Mouse (Mus musculus): ENCODE measurements at regions not wholly inside any gene's neighbourhood (a gene's known extent, or its start where the extent isn't known, plus 50 kb on each side); places are given as distances from the start of the nearest gene placed in this dataset.

GRCm38 (mm10) chr14:105813097-105813496, 83.5 kb downstream of the Spry2 start:
- no peak for TF ChIP-seq POLR2A (IDR thresholded peaks at IDR 0.05; ENCODE audit: insufficient read depth, low read length)
- TF ChIP-seq EP300 (IDR thresholded peaks at IDR 0.05; ENCODE audit: insufficient read depth, low read depth, low read length): no peak
- TF ChIP-seq CTCF (IDR thresholded peaks at IDR 0.05; ENCODE audit: low read depth, low read length): no peak
- H3K9ac ChIP-seq (ENCODE audit: low read depth, poor library complexity, severe bottlenecking): no peak overlapping the region
- no peak overlapping the region for H3K4me3 ChIP-seq (ENCODE audit: low read depth, low read length)
- H3K27ac ChIP-seq (ENCODE audit: insufficient read depth, low read length): no peak overlapping the region
- H3K9me3 ChIP-seq (replicated peaks; ENCODE audit: control insufficient read depth, insufficient read depth, low read length, poor library complexity, severe bottlenecking): no peaks in the 10 kb centered on the region
- no peaks in the 10 kb centered on the region for H3K36me3 ChIP-seq (ENCODE audit: control insufficient read depth, insufficient read depth, low read length, poor library complexity, severe bottlenecking)
- H3K4me1 ChIP-seq (ENCODE audit: control insufficient read depth, insufficient read depth, low read length): no peaks in the 10 kb centered on the region
- no peaks in the 10 kb centered on the region for H3K27me3 ChIP-seq (ENCODE audit: control insufficient read depth, insufficient read depth, low read length, poor library complexity, severe bottlenecking)

GRCm38 (mm10) chr14:105805762-105806161, 90.9 kb downstream of the Spry2 start:
- no peaks in the 10 kb centered on the region for H3K9me3 ChIP-seq (replicated peaks; ENCODE audit: control insufficient read depth, insufficient read depth, low read length, poor library complexity, severe bottlenecking)
- H3K27ac ChIP-seq (ENCODE audit: insufficient read depth, low read length): no peak overlapping the region
- no peak overlapping the region for H3K4me3 ChIP-seq (ENCODE audit: low read depth, low read length)
- TF ChIP-seq CTCF (IDR thresholded peaks at IDR 0.05; ENCODE audit: low read depth, low read length): no peak
- TF ChIP-seq POLR2A (IDR thresholded peaks at IDR 0.05; ENCODE audit: insufficient read depth, low read length): no peak
- TF ChIP-seq EP300 (IDR thresholded peaks at IDR 0.05; ENCODE audit: insufficient read depth, low read depth, low read length): no peak
- no peaks in the 10 kb centered on the region for H3K36me3 ChIP-seq (ENCODE audit: control insufficient read depth, insufficient read depth, low read length, poor library complexity, severe bottlenecking)
- no peak overlapping the region for H3K9ac ChIP-seq (ENCODE audit: low read depth, poor library complexity, severe bottlenecking)
- H3K27me3 ChIP-seq (ENCODE audit: control insufficient read depth, insufficient read depth, low read length, poor library complexity, severe bottlenecking): no peaks in the 10 kb centered on the region
- no peaks in the 10 kb centered on the region for H3K4me1 ChIP-seq (ENCODE audit: control insufficient read depth, insufficient read depth, low read length)

GRCm38 (mm10) chr14:105805362-105805761, 91.3 kb downstream of the Spry2 start:
- H3K4me3 ChIP-seq (ENCODE audit: low read depth, low read length): no peak overlapping the region
- no peak for TF ChIP-seq CTCF (IDR thresholded peaks at IDR 0.05; ENCODE audit: low read depth, low read length)
- TF ChIP-seq POLR2A (IDR thresholded peaks at IDR 0.05; ENCODE audit: insufficient read depth, low read length): no peak
- TF ChIP-seq EP300 (IDR thresholded peaks at IDR 0.05; ENCODE audit: insufficient read depth, low read depth, low read length): no peak
- no peak overlapping the region for H3K27ac ChIP-seq (ENCODE audit: insufficient read depth, low read length)
- no peaks in the 10 kb centered on the region for H3K4me1 ChIP-seq (ENCODE audit: control insufficient read depth, insufficient read depth, low read length)
- no peaks in the 10 kb centered on the region for H3K27me3 ChIP-seq (ENCODE audit: control insufficient read depth, insufficient read depth, low read length, poor library complexity, severe bottlenecking)
- H3K9ac ChIP-seq (ENCODE audit: low read depth, poor library complexity, severe bottlenecking): no peak overlapping the region
- no peaks in the 10 kb centered on the region for H3K36me3 ChIP-seq (ENCODE audit: control insufficient read depth, insufficient read depth, low read length, poor library complexity, severe bottlenecking)
- no peaks in the 10 kb centered on the region for H3K9me3 ChIP-seq (replicated peaks; ENCODE audit: control insufficient read depth, insufficient read depth, low read length, poor library complexity, severe bottlenecking)

- Histone ChIP-seq H3K4me3 (ENCODE audit: low read depth, low read length) (no peak overlapping the region), H3K27me3 (ENCODE audit: control insufficient read depth, insufficient read depth, low read length, poor library complexity, severe bottlenecking) (no peaks in the 10 kb centered on the region), H3K9ac (ENCODE audit: low read depth, poor library complexity, severe bottlenecking) (no peak overlapping the region), H3K27ac (ENCODE audit: insufficient read depth, low read length) (no peak overlapping the region), H3K9me3 (replicated peaks; ENCODE audit: control insufficient read depth, insufficient read depth, low read length, poor library complexity, severe bottlenecking) (no peaks in the 10 kb centered on the region), H3K4me1 (ENCODE audit: control insufficient read depth, insufficient read depth, low read length) (no peaks in the 10 kb centered on the region), H3K36me3 (ENCODE audit: control insufficient read depth, insufficient read depth, low read length, poor library complexity, severe bottlenecking) (no peaks in the 10 kb centered on the region)
- TF ChIP-seq EP300 (IDR thresholded peaks at IDR 0.05; ENCODE audit: insufficient read depth, low read depth, low read length): no peak
- TF ChIP-seq POLR2A (IDR thresholded peaks at IDR 0.05; ENCODE audit: insufficient read depth, low read length): no peak
- TF ChIP-seq CTCF (IDR thresholded peaks at IDR 0.05; ENCODE audit: low read depth, low read length): no peak
These were observed 91.9 kb downstream of the Spry2 start for GRCm38 (mm10) chr14:105804761-105805160.

- H3K4me3 ChIP-seq (ENCODE audit: low read depth, low read length): no peak overlapping the region
- no peaks in the 10 kb centered on the region for H3K4me1 ChIP-seq (ENCODE audit: control insufficient read depth, insufficient read depth, low read length)
- H3K9ac ChIP-seq (ENCODE audit: low read depth, poor library complexity, severe bottlenecking): no peak overlapping the region; the same call in 1 of the 2 replicates
- no peak overlapping the region for H3K27ac ChIP-seq (ENCODE audit: insufficient read depth, low read length)
- TF ChIP-seq CTCF (IDR thresholded peaks at IDR 0.05; ENCODE audit: low read depth, low read length) (no peak), POLR2A (IDR thresholded peaks at IDR 0.05; ENCODE audit: insufficient read depth, low read length) (no peak), EP300 (IDR thresholded peaks at IDR 0.05; ENCODE audit: insufficient read depth, low read depth, low read length) (no peak)
- H3K27me3 ChIP-seq (ENCODE audit: control insufficient read depth, insufficient read depth, low read length, poor library complexity, severe bottlenecking): no peaks in the 10 kb centered on the region
- no peaks in the 10 kb centered on the region for H3K36me3 ChIP-seq (ENCODE audit: control insufficient read depth, insufficient read depth, low read length, poor library complexity, severe bottlenecking)
- H3K9me3 ChIP-seq (replicated peaks; ENCODE audit: control insufficient read depth, insufficient read depth, low read length, poor library complexity, severe bottlenecking): no peaks in the 10 kb centered on the region
These were observed 93.3 kb downstream of the Spry2 start for GRCm38 (mm10) chr14:105803281-105803680.

GRCm38 (mm10) chr14:105802529-105803280, 93.9 kb downstream of the Spry2 start:
- no peak overlapping the region for H3K27ac ChIP-seq (ENCODE audit: insufficient read depth, low read length)
- 0 out of 2 replicates have a peak overlapping the region, but pooled peaks have one; percentile 12 for H3K4me3 ChIP-seq (ENCODE audit: low read depth, low read length)
- TF ChIP-seq POLR2A (IDR thresholded peaks at IDR 0.05; ENCODE audit: insufficient read depth, low read length) (no peak), EP300 (IDR thresholded peaks at IDR 0.05; ENCODE audit: insufficient read depth, low read depth, low read length) (no peak), CTCF (IDR thresholded peaks at IDR 0.05; ENCODE audit: low read depth, low read length) (no peak)
- H3K36me3 ChIP-seq (ENCODE audit: control insufficient read depth, insufficient read depth, low read length, poor library complexity, severe bottlenecking): no peaks in the 10 kb centered on the region
- H3K9ac ChIP-seq (ENCODE audit: low read depth, poor library complexity, severe bottlenecking): peak overlapping the region; percentile 3; the same call in 1 of the 2 replicates
- H3K27me3 ChIP-seq (ENCODE audit: control insufficient read depth, insufficient read depth, low read length, poor library complexity, severe bottlenecking): no peaks in the 10 kb centered on the region
- no peaks in the 10 kb centered on the region for H3K4me1 ChIP-seq (ENCODE audit: control insufficient read depth, insufficient read depth, low read length)
- no peaks in the 10 kb centered on the region for H3K9me3 ChIP-seq (replicated peaks; ENCODE audit: control insufficient read depth, insufficient read depth, low read length, poor library complexity, severe bottlenecking)
